Mouse (Mus musculus) limb, embryonic 13.5 days (tissue): Measurements from ENCODE around the gene Nup107. TPM values are rescaled to one million over a fixed set of nuclear protein-coding genes. Genes with fewer than 3 reads are reported as not detected.
"Not testable (repeated sequence)": the region's sequence is repeated elsewhere in the genome, so short reads cannot be mapped to it uniquely, and the experiment has no call there.

ENCODE experiments used
- ATAC-seq: fragments of 200-750 bp; cut with Nextera tagmentation; 2 replicates; pipeline ENCODE4 v1.8.0; 2017; ENCODE audit warnings: low read depth, moderate number of reproducible peaks, moderate TSS enrichment; ENCODE audit not compliant: low FRiP score
- H3K27ac ChIP-seq: fragments of 300-500 bp; sonication (generic); 2 replicates; pipeline ENCODE4 v1.5.1; 2015; ENCODE audit warnings: inconsistent platforms, mild to moderate bottlenecking, moderate library complexity
- H3K27me3 ChIP-seq: fragments of 300-500 bp; sonication (generic); 2 replicates; pipeline ENCODE4 v1.6.1; 2015; ENCODE audit warnings: mild to moderate bottlenecking, inconsistent platforms
- H3K36me3 ChIP-seq: fragments of 300-500 bp; sonication (generic); 2 replicates; pipeline ENCODE4 v1.6.1; 2015; ENCODE audit warnings: inconsistent platforms, mild to moderate bottlenecking, moderate library complexity
- H3K4me1 ChIP-seq: fragments of 300-500 bp; sonication (generic); 2 replicates; pipeline ENCODE4 v1.6.1; 2015; ENCODE audit warnings: inconsistent platforms
- H3K4me2 ChIP-seq: fragments of 300-500 bp; sonication (generic); replicated peaks from 2 replicates; pipeline ENCODE4 v1.6.1; 2015; ENCODE audit warnings: inconsistent platforms, mild to moderate bottlenecking, moderate library complexity
- H3K4me3 ChIP-seq: fragments of 300-500 bp; sonication (generic); 2 replicates; pipeline ENCODE4 v1.5.1; 2015; ENCODE audit warnings: moderate library complexity, mild to moderate bottlenecking, inconsistent platforms
- H3K9ac ChIP-seq: fragments of 300-500 bp; sonication (generic); 2 replicates; pipeline ENCODE4 v1.6.1; 2015; ENCODE audit warnings: mild to moderate bottlenecking, inconsistent platforms
- H3K9me3 ChIP-seq: fragments of 300-500 bp; sonication (generic); 2 replicates; pipeline ENCODE4 v1.6.1; 2016; ENCODE audit warnings: inconsistent platforms
- WGBS: fragments of 180-500 bp; shearing (Covaris S2); methylation state at CpG from one replicate; pipeline ENCODE4 v1.1.7; 2015; 5-methylcytosine and 5-hydroxymethylcytosine counted together
- polyA plus RNA-seq: library from polyadenylated mRNA; unstranded; fragments of >200 nt; fragmentation: Nextera tagmentation; extraction: Ambion mirVana; gene quantifications from 2 replicates; pipeline ENCODE4 v1.2.1, GENCODE M21; 2015

Gene Nup107
- polyA plus RNA-seq, 1 experiment from 2014 or later: 68.9 TPM

- Histone ChIP-seq H3K9me3 (no peaks in the 10 kb centered on the region), H3K36me3 (peaks cover 58% of the 10 kb centered on the region), H3K4me3 (no peak overlapping the region), H3K27ac (no peak overlapping the region), H3K4me1 (peaks cover 5% of the 10 kb centered on the region), H3K4me2 (no peak overlapping the region), H3K9ac (no peak overlapping the region), H3K27me3 (no peaks in the 10 kb centered on the region)
- ATAC-seq: no peak
- WGBS: 93% methylated on average over 14 of the region's 14 CpGs
Measured at GRCm38 (mm10) chr10:117749787-117750343, 42.6 kb downstream of the Nup107 start.

- Histone ChIP-seq H3K36me3 (peaks cover 52% of the 10 kb centered on the region), H3K27ac (no peak overlapping the region), H3K9ac (no peak overlapping the region), H3K9me3 (no peaks in the 10 kb centered on the region), H3K4me2 (no peak overlapping the region), H3K27me3 (no peaks in the 10 kb centered on the region), H3K4me1 (peaks cover 12% of the 10 kb centered on the region), H3K4me3 (no peak overlapping the region)
- ATAC-seq: no peak
- 89% methylated on average over 10 of the region's 10 CpGs for WGBS
Measured at GRCm38 (mm10) chr10:117749050-117749686, 43.3 kb downstream of the Nup107 start.

GRCm38 (mm10) chr10:117748276-117749049, 44.0 kb downstream of the Nup107 start:
- 87% methylated on average over 10 of the region's 10 CpGs for WGBS

GRCm38 (mm10) chr10:117747711-117748110, 44.8 kb downstream of the Nup107 start:
- 90% methylated on average over 7 of the region's 7 CpGs for WGBS
- no peak overlapping the region for H3K4me2 ChIP-seq
- no peak overlapping the region for H3K9ac ChIP-seq
- no peak for ATAC-seq
- H3K27ac ChIP-seq: no peak overlapping the region
- peaks cover 48% of the 10 kb centered on the region for H3K36me3 ChIP-seq
- peaks cover 21% of the 10 kb centered on the region for H3K4me1 ChIP-seq
- no peak overlapping the region for H3K4me3 ChIP-seq
- H3K27me3 ChIP-seq: no peaks in the 10 kb centered on the region
- H3K9me3 ChIP-seq: no peaks in the 10 kb centered on the region

More at GRCm38 (mm10) chr10:117748276-117749049, 44.0 kb downstream of the Nup107 start:
- peaks cover 49% of the 10 kb centered on the region for H3K36me3 ChIP-seq
- peaks cover 19% of the 10 kb centered on the region for H3K4me1 ChIP-seq
- H3K9me3 ChIP-seq: no peaks in the 10 kb centered on the region
- no peak overlapping the region for H3K27ac ChIP-seq
- no peak overlapping the region for H3K9ac ChIP-seq
- H3K27me3 ChIP-seq: no peaks in the 10 kb centered on the region
- no peak for ATAC-seq
- no peak overlapping the region for H3K4me3 ChIP-seq
- H3K4me2 ChIP-seq: no peak overlapping the region

GRCm38 (mm10) chr10:117746297-117746883, 46.1 kb downstream of the Nup107 start, which contains the start of gene Slc35e3:
TSS of gene Slc35e3 (minus strand) at chr10:117746365.
- peak within 1 kb of the TSS; percentile 69 for H3K4me2 ChIP-seq
- H3K4me3 ChIP-seq: peak within 1 kb of the TSS; percentile 53
- H3K9ac ChIP-seq: peak within 1 kb of the TSS; percentile 73
- 16% methylated on average over 42 of the region's 46 CpGs for WGBS
- peaks cover 33% of the 10 kb centered on the region for H3K4me1 ChIP-seq
- peaks cover 37% of the 10 kb centered on the region for H3K36me3 ChIP-seq
- peak within 1 kb of the TSS; percentile 90; the same call in 1 of the 2 replicates for H3K27ac ChIP-seq
- no peaks in the 10 kb centered on the region for H3K9me3 ChIP-seq
- peak; percentile 95 for ATAC-seq
- H3K27me3 ChIP-seq: no peaks in the 10 kb centered on the region

- Histone ChIP-seq H3K27ac (peak overlapping the region; percentile 90; the same call in 1 of the 2 replicates), H3K36me3 (peaks cover 33% of the 10 kb centered on the region), H3K4me2 (peak overlapping the region; percentile 69), H3K9ac (peak overlapping the region; percentile 73), H3K4me1 (peaks cover 36% of the 10 kb centered on the region), H3K4me3 (peak overlapping the region; percentile 53)
- H3K27me3 ChIP-seq, H3K9me3 ChIP-seq: not testable (repeated sequence)
- under 1% methylated on average over 14 of the region's 46 CpGs for WGBS
- ATAC-seq: peak; percentile 13; the same call in 1 of the 2 replicates
Measured at GRCm38 (mm10) chr10:117745570-117746296, 46.8 kb downstream of the Nup107 start.

GRCm38 (mm10) chr10:117743917-117744316, 48.6 kb downstream of the Nup107 start:
- peaks cover 36% of the 10 kb centered on the region for H3K4me1 ChIP-seq
- 0 out of 2 replicates have a peak, but pooled peaks have one; percentile 18 for ATAC-seq
- WGBS: 57% methylated on average over 4 of the region's 4 CpGs

GRCm38 (mm10) chr10:117743182-117743581, 49.3 kb downstream of the Nup107 start:
- WGBS: 88% methylated on average over 2 of the region's 2 CpGs
- Histone ChIP-seq H3K9me3 (no peaks in the 10 kb centered on the region), H3K27me3 (no peaks in the 10 kb centered on the region), H3K27ac (peak overlapping the region; percentile 90), H3K4me1 (peaks cover 36% of the 10 kb centered on the region), H3K36me3 (peaks cover 36% of the 10 kb centered on the region), H3K4me3 (peak overlapping the region; percentile 53), H3K9ac (peak overlapping the region; percentile 73), H3K4me2 (peak overlapping the region; percentile 69)
- ATAC-seq: no peak

More at GRCm38 (mm10) chr10:117743917-117744316, 48.6 kb downstream of the Nup107 start:
- peak overlapping the region; percentile 90 for H3K27ac ChIP-seq
- H3K4me3 ChIP-seq: peak overlapping the region; percentile 53
- H3K9me3 ChIP-seq: no peaks in the 10 kb centered on the region
- no peaks in the 10 kb centered on the region for H3K27me3 ChIP-seq
- peak overlapping the region; percentile 69 for H3K4me2 ChIP-seq
- peaks cover 36% of the 10 kb centered on the region for H3K36me3 ChIP-seq
- H3K9ac ChIP-seq: peak overlapping the region; percentile 73

GRCm38 (mm10) chr10:117742618-117743017, 49.9 kb downstream of the Nup107 start:
- no peak for ATAC-seq
- peak overlapping the region; percentile 80; the same call in 1 of the 2 replicates for H3K27ac ChIP-seq
- 92% methylated on average over 4 of the region's 4 CpGs for WGBS

GRCm38 (mm10) chr10:117741698-117742475, 50.6 kb downstream of the Nup107 start:
- peaks cover 47% of the 10 kb centered on the region for H3K36me3 ChIP-seq

More at GRCm38 (mm10) chr10:117742618-117743017, 49.9 kb downstream of the Nup107 start:
- no peak overlapping the region for H3K9ac ChIP-seq
- H3K4me2 ChIP-seq: peak overlapping the region; percentile 42; the same call in 1 of the 2 replicates
- H3K4me1 ChIP-seq: peaks cover 36% of the 10 kb centered on the region
- no peak overlapping the region for H3K4me3 ChIP-seq
- H3K9me3 ChIP-seq: no peaks in the 10 kb centered on the region
- H3K27me3 ChIP-seq: no peaks in the 10 kb centered on the region
- H3K36me3 ChIP-seq: peaks cover 40% of the 10 kb centered on the region

More at GRCm38 (mm10) chr10:117741698-117742475, 50.6 kb downstream of the Nup107 start:
- Histone ChIP-seq H3K9ac (peak overlapping the region; percentile 51), H3K27ac (peak overlapping the region; percentile 80), H3K4me3 (peak overlapping the region; percentile 9; the same call in 1 of the 2 replicates), H3K4me2 (peak overlapping the region; percentile 42), H3K4me1 (peaks cover 36% of the 10 kb centered on the region), H3K9me3 (no peaks in the 10 kb centered on the region), H3K27me3 (no peaks in the 10 kb centered on the region)
- 80% methylated on average over 15 of the region's 15 CpGs for WGBS
- no peak for ATAC-seq
